Mouse (Mus musculus): ENCODE results near the gene Ccl5.

- TF ChIP-seq CTCF (IDR thresholded peaks at IDR 0.05; ENCODE audit: borderline replicate concordance, control insufficient read depth, extremely low read depth, insufficient read depth, low read length, poor library complexity) (no peak), POLR2A (IDR thresholded peaks at IDR 0.05; ENCODE audit: control insufficient read depth, extremely low read depth, insufficient read depth, low read length, poor library complexity) (no peak)
These were observed 41.9 kb upstream of the Ccl5 start for GRCm38 (mm10) chr11:83572223-83572622.

Data from thymus, adult 2 months (tissue).